Mouse (Mus musculus) thymus, adult 2 months (tissue): ENCODE data around the gene Fasl.

Experiments
- CTCF ChIP-seq: fragments of 200-500 bp; IDR thresholded peaks from 2 replicates; pipeline ENCODE4 v1.5.1; 2012; ENCODE audit warnings: mild to moderate bottlenecking, control low read depth, low read length, moderate library complexity, borderline replicate concordance; ENCODE audit not compliant: control insufficient read depth, poor library complexity, insufficient read depth; ENCODE audit errors: extremely low read depth
- POLR2A ChIP-seq: fragments of 200-500 bp; IDR thresholded peaks from 2 replicates; pipeline ENCODE4 v1.6.1; 2012; ENCODE audit warnings: mild to moderate bottlenecking, low read length, control low read depth, moderate library complexity; ENCODE audit not compliant: control insufficient read depth, poor library complexity, insufficient read depth; ENCODE audit errors: extremely low read depth

- no peak for TF ChIP-seq CTCF
- no peak for TF ChIP-seq POLR2A
Measured at GRCm38 (mm10) chr1:161800256-161800655, 12.0 kb upstream of the Fasl start.
